Mouse (Mus musculus) liver (tissue): ENCODE results near the gene Specc1.
"Not testable (repeated sequence)": the region's sequence is repeated elsewhere in the genome, so short reads cannot be mapped to it uniquely, and the experiment has no call there.

Source experiments
- DNase-seq: peaks from one replicate; pipeline ENCODE4 v3.0.0-alpha.2; 2020; ENCODE audit warnings: mixed read lengths

Specc1 gene

GRCm38 (mm10) chr11:61956572-61957295 lies at the start of gene Specc1:
Gene Specc1 (plus strand): TSS chr11:61956763.
- peak; percentile 96 for DNase-seq

- DNase-seq: no peak
Measured at GRCm38 (mm10) chr11:61908315-61908714, 48.2 kb upstream of the Specc1 start.

- DNase-seq: no peak
Measured at GRCm38 (mm10) chr11:61919702-61920101, 36.9 kb upstream of the Specc1 start.

- no peak for DNase-seq
Measured at GRCm38 (mm10) chr11:61923309-61923708, 33.3 kb upstream of the Specc1 start.

GRCm38 (mm10) chr11:61929323-61930097 lies 27.1 kb upstream of the Specc1 start:
- no peak for DNase-seq

GRCm38 (mm10) chr11:61930098-61930517 lies 26.5 kb upstream of the Specc1 start, which contains the start of gene Akap10:
Gene Akap10 (minus strand): TSS chr11:61930252.
- peak; percentile 95 for DNase-seq

GRCm38 (mm10) chr11:61930640-61931586 lies 25.6 kb upstream of the Specc1 start:
- no peak for DNase-seq

GRCm38 (mm10) chr11:61937761-61938160 lies 18.8 kb upstream of the Specc1 start:
- no peak for DNase-seq

- DNase-seq: no peak
Measured at GRCm38 (mm10) chr11:61942903-61943302, 13.7 kb upstream of the Specc1 start.

- no peak for DNase-seq
Measured at GRCm38 (mm10) chr11:61944417-61944816, 12.1 kb upstream of the Specc1 start.

- no peak for DNase-seq
Measured at GRCm38 (mm10) chr11:61946608-61947007, 10.0 kb upstream of the Specc1 start.

GRCm38 (mm10) chr11:61949315-61949714 lies 7.2 kb upstream of the Specc1 start:
- DNase-seq: peak; percentile 47

- DNase-seq: peak; percentile 89
Measured at GRCm38 (mm10) chr11:61950632-61951031, 5.9 kb upstream of the Specc1 start.

GRCm38 (mm10) chr11:61955136-61955535 lies 1.4 kb upstream of the Specc1 start:
- no peak for DNase-seq

GRCm38 (mm10) chr11:61955951-61956350 lies 612 bp upstream of the Specc1 start:
- no peak for DNase-seq

GRCm38 (mm10) chr11:61957296-61957813 lies 792 bp downstream of the Specc1 start:
- DNase-seq: peak; percentile 85

GRCm38 (mm10) chr11:61958706-61959105 lies 2.1 kb downstream of the Specc1 start:
- not testable (repeated sequence) for DNase-seq

GRCm38 (mm10) chr11:61960096-61960495 lies 3.5 kb downstream of the Specc1 start:
- DNase-seq: peak; percentile 53

GRCm38 (mm10) chr11:61962684-61963083 lies 6.1 kb downstream of the Specc1 start:
- DNase-seq: no peak

GRCm38 (mm10) chr11:61963193-61963592 lies 6.6 kb downstream of the Specc1 start:
- DNase-seq: no peak

- DNase-seq: no peak
Measured at GRCm38 (mm10) chr11:61964611-61965010, 8.0 kb downstream of the Specc1 start.

GRCm38 (mm10) chr11:61967034-61967433 lies 10.5 kb downstream of the Specc1 start:
- DNase-seq: peak; percentile 34

- peak; percentile 52 for DNase-seq
Measured at GRCm38 (mm10) chr11:61968875-61969274, 12.3 kb downstream of the Specc1 start.
